Mouse (Mus musculus): ENCODE measurements around the gene Bub1. TPM values are rescaled to one million over a fixed set of nuclear protein-coding genes. Genes with fewer than 3 reads are reported as not detected.

The Bub1 gene
- 0.15 and 0.34 TPM in 2 replicates for polyA plus RNA-seq (2012; rRNA removed)

DNA sequence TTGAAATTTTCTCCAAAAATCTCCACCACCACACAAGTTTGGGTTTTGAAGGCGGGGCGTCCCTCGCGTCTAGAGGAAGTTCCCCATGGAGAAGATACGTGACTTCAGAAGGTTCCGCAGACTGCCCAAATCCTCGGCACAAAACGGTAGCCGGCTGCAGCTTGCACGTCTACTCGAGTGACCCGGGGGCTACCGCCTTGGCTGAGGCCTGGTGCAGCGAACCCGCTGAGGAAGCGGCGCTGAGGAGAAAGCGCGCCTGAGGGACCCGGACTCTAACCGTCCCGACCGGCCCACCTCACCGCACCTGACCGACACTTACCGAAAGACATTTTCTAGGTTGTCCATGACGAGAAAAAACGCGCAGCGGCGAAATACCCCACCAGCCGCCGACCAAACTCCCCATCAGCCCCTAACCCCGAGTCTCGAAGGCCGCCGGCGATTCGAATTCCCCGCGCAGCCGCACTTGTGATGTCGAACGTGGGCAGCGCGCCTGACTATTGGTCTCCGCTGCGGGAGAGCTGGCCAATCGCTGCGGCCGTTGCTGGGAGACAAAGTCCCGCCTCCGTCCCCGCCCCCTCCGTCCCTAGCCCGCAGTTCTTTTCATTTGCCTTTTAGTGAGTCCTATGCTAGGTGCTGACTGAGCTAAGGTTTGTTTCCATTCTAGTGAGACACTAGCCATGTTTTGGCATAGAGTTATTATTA is at the start of gene Bub1:
Gene Bub1 (minus strand): TSS at position 465 of the 702 bp plus-strand sequence.

DNA sequence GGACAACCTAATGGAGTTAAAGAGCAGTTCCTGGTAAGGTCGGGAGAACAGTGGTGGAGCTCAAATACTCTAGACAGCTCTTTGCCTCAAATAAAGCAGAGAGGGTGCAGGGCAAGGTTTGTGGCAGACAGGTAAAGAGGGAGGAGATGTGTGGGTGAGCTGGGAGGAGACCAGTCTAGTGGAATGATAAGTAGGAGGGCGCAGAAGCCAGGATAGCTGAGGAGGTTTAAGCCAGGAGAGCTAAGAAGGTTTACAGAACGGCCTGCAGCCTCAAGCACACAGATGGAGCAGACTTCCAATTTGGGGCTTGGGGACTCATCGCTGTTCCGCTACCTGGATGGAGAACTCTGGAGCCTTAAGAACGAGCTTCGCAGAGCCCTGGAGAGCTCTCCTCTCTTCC is 6.9 kb upstream of the Bub1 start, which contains the start of gene Acoxl:
Gene Acoxl (plus strand): TSS at position 301 of the 400 bp plus-strand sequence.

DNA sequence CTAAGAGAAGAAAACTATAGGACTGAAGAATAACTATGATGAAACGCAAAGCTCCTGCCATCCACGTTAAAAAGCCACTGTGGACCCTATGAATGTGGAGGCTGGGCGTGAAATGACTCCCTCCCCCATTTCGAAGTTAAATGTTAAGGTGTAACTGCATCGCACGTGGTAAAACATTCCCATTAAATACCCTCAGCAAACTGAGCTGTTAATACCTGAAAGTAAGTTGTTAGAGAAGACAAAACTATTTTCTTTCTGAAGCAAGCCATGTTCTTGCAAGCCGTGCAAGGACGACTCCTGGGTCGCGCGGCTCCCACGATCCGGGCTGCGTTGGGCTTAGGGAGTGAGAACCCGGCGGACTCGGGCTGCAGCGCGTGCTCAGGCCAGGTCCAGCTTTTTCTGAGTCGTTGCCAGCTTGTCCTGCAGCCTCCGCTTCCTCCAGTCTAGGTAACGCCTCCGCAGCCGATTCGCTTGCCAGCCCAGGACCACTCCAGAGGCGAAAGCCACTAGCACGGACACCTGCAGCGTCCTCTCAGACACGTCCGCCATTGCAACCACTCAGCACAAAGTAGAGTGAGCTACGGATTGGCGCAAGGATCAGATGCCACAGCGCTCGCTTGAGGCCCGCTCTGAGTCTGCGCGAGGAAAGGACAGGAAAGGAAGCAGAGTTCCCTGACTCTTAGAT is 39.6 kb downstream of the Bub1 start, which contains the start of gene Mtln:
Gene Mtln (minus strand): TSS at position 570 of the 685 bp plus-strand sequence.

DNA sequence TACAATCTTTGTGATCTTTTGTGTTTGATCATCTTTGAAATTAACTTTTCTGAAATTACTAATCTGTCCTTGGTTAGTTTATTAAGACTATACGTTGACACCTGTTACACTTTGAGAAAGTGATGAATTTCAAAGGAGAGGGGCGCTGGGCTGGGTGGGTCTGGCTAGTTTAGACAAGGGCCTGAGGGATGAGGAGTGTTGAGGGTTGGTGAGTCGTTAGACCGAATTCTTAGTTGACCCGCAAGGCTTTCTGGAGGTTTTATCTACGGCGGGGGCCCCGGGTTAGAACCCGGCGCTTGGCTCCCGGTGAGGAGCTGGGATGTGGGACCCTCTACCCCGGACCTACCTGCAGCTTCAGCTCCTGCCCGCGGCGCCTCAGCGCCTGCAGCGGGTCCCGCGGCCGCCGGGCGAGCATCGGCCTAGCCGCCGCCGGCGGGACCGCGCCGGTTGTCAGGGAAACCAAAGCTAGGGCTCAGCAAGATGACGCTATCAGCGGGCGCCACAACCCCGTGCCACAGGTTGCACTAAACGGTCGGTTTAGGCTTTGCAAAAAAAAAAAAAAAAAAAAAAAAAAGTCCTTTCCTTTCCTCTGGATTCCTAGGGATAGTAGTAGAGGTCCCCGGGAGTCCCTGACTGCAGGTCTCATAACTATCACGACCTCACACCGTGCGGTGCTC is 43.1 kb downstream of the Bub1 start, which contains the start of gene Nphp1:
Gene Nphp1 (minus strand): TSS at position 458 of the 677 bp plus-strand sequence.

Other genes starting within 250 kb of the Bub1 start
- gene Zfp661, start 244.8 kb downstream of the Bub1 start, polyA plus RNA-seq (2012; rRNA removed), result 0.52 and 0.74 TPM in 2 replicates
- 20.0 and 21.9 TPM in 2 replicates for gene Mrps5, start 244.6 kb downstream of the Bub1 start, polyA plus RNA-seq (2012; rRNA removed)
- 61.6 and 82.9 TPM in 2 replicates for gene Mal, start 175.2 kb downstream of the Bub1 start, polyA plus RNA-seq (2012; rRNA removed)
- gene Mall, start 101.9 kb downstream of the Bub1 start, polyA plus RNA-seq (2012; rRNA removed), result 37.8 and 44.8 TPM in 2 replicates
- 1.8 and 1.9 TPM in 2 replicates for gene Nphp1, start 43.0 kb downstream of the Bub1 start, polyA plus RNA-seq (2012; rRNA removed)
- gene Mtln, start 39.4 kb downstream of the Bub1 start, polyA plus RNA-seq (2012; rRNA removed), result 16.9 and 42.0 TPM in 2 replicates
- 0.09 and 0.19 TPM in 2 replicates for gene Acoxl, start 7.0 kb upstream of the Bub1 start, polyA plus RNA-seq (2012; rRNA removed)